Mouse (Mus musculus) urinary bladder, postnatal 14 days (tissue): ENCODE results near the gene Prpsap1.

Experiments
- DNase-seq: peaks from one replicate; pipeline ENCODE4 v3.0.0; 2021; ENCODE audit warnings: low spot score

Gene Prpsap1

GRCm38 (mm10) chr11:116443935-116444334 lies 50.1 kb downstream of the Prpsap1 start:
- DNase-seq = no peak

GRCm38 (mm10) chr11:116443311-116443710 lies 50.7 kb downstream of the Prpsap1 start:
- DNase-seq = no peak

GRCm38 (mm10) chr11:116442867-116443177 lies 51.2 kb downstream of the Prpsap1 start:
- no peak for DNase-seq

- no peak for DNase-seq
These were observed 51.7 kb downstream of the Prpsap1 start for GRCm38 (mm10) chr11:116442129-116442866.

GRCm38 (mm10) chr11:116440408-116441068 lies 53.5 kb downstream of the Prpsap1 start:
- DNase-seq = no peak

- no peak for DNase-seq
These were observed 54.4 kb downstream of the Prpsap1 start for GRCm38 (mm10) chr11:116439269-116440240.

- DNase-seq = no peak
These were observed 56.5 kb downstream of the Prpsap1 start for GRCm38 (mm10) chr11:116437541-116437940.

GRCm38 (mm10) chr11:116436725-116437331 lies 57.2 kb downstream of the Prpsap1 start:
- no peak for DNase-seq

- no peak for DNase-seq
These were observed 57.8 kb downstream of the Prpsap1 start for GRCm38 (mm10) chr11:116435992-116436724.

- DNase-seq = no peak
These were observed 58.8 kb downstream of the Prpsap1 start for GRCm38 (mm10) chr11:116434967-116435752.

GRCm38 (mm10) chr11:116434287-116434966 lies 59.6 kb downstream of the Prpsap1 start:
- DNase-seq = peak; percentile 78

GRCm38 (mm10) chr11:116433356-116434286 lies 60.4 kb downstream of the Prpsap1 start, which contains the start of gene Ubald2:
Gene Ubald2 (plus strand): TSS chr11:116434094.
- DNase-seq = peak; percentile 99

- no peak for DNase-seq
These were observed 61.2 kb downstream of the Prpsap1 start for GRCm38 (mm10) chr11:116432593-116433355.

- DNase-seq = no peak
These were observed 61.9 kb downstream of the Prpsap1 start for GRCm38 (mm10) chr11:116432127-116432526.

- peak; percentile 81 for DNase-seq
These were observed 62.4 kb downstream of the Prpsap1 start for GRCm38 (mm10) chr11:116431428-116432077.

- no peak for DNase-seq
These were observed 63.1 kb downstream of the Prpsap1 start for GRCm38 (mm10) chr11:116430723-116431427.
